9 mouse cellular contexts compared by ENCODE assay signal in genomic region chr7:3262789-3263188, GRCm38 (mm10). TPM values are rescaled to one million over a fixed set of nuclear protein-coding genes. Genes with fewer than 3 reads are reported as not detected.
DNase-seq lines count a peak whose midpoint lies in the region; ATAC-seq and TF ChIP-seq lines count a peak whose summit lies in the region.
"Had no signal": no experiment of that assay in that cellular context is flagged by ENCODE, and none has a peak within 500 bp of the region (broad histone marks: within the 10 kb centered on the region; RNA-seq: fewer than 3 reads in every experiment).

No protein-coding gene starts in this region.

- no peak overlapping the region for H3K4me3 ChIP-seq in forebrain, embryonic 14.5 days (ENCODE audit: low read depth, low read length)
- no peak overlapping the region for H3K4me3 ChIP-seq in forebrain, embryonic 16.5 days (replicated peaks; ENCODE audit: low read length)
- H3K4me3 ChIP-seq in neural tube, embryonic 11.5 days (ENCODE audit: low read depth, low read length): no peak overlapping the region
- H3K4me3 ChIP-seq in neural tube, embryonic 15.5 days (replicated peaks): no peak overlapping the region
- H3K4me3 ChIP-seq in liver, postnatal 0 days (ENCODE audit: low read depth, low read length): no peak overlapping the region
- H3K4me3 ChIP-seq: embryonic facial prominence, embryonic 12.5 days had no signal

- no peaks in the 10 kb centered on the region for H3K4me1 ChIP-seq in forebrain, embryonic 14.5 days (ENCODE audit: control insufficient read depth, insufficient read depth, low read length)
- H3K4me1 ChIP-seq in forebrain, embryonic 16.5 days (replicated peaks; ENCODE audit: control insufficient read depth, insufficient read depth, low read length): no peaks in the 10 kb centered on the region
- H3K4me1 ChIP-seq in neural tube, embryonic 11.5 days (ENCODE audit: control insufficient read depth, insufficient read depth, low read length): no peaks in the 10 kb centered on the region
- 0 out of 2 replicates have a peak, but pooled peaks cover 3% of the 10 kb centered on the region for H3K4me1 ChIP-seq in neural tube, embryonic 15.5 days
- H3K4me1 ChIP-seq in liver, postnatal 0 days (ENCODE audit: insufficient read depth): peaks cover 5% of the 10 kb centered on the region; the same call in 1 of the 2 replicates
- H3K4me1 ChIP-seq: embryonic facial prominence, embryonic 12.5 days had no signal

- 36% methylated on average over 2 of the region's 2 CpGs for WGBS in forebrain, embryonic 14.5 days
- WGBS in forebrain, embryonic 16.5 days: 18% methylated on average over 2 of the region's 2 CpGs
- 42% methylated on average over 2 of the region's 2 CpGs for WGBS in neural tube, embryonic 11.5 days
- 40% methylated on average over 2 of the region's 2 CpGs for WGBS in neural tube, embryonic 15.5 days
- WGBS in liver, postnatal 0 days (ENCODE audit: insufficient replicate concordance): 24% methylated on average over 2 of the region's 2 CpGs

- H3K9me3 ChIP-seq in forebrain, embryonic 14.5 days (replicated peaks; ENCODE audit: control insufficient read depth, low read length): no peaks in the 10 kb centered on the region
- no peaks in the 10 kb centered on the region for H3K9me3 ChIP-seq in forebrain, embryonic 16.5 days (ENCODE audit: control insufficient read depth, low read length)
- no peaks in the 10 kb centered on the region for H3K9me3 ChIP-seq in neural tube, embryonic 11.5 days (ENCODE audit: control insufficient read depth, low read length)
- H3K9me3 ChIP-seq in neural tube, embryonic 15.5 days (replicated peaks): no peaks in the 10 kb centered on the region
- no peaks in the 10 kb centered on the region for H3K9me3 ChIP-seq in liver, postnatal 0 days (ENCODE audit: low read length)
- H3K9me3 ChIP-seq: embryonic facial prominence, embryonic 12.5 days had no signal

- no peak for ATAC-seq in forebrain, embryonic 14.5 days
- ATAC-seq in forebrain, embryonic 16.5 days: no peak
- no peak for ATAC-seq in neural tube, embryonic 11.5 days (ENCODE audit: insufficient read depth, low FRiP score, low TSS enrichment)
- ATAC-seq in neural tube, embryonic 15.5 days (ENCODE audit: low FRiP score): no peak
- no peak for ATAC-seq in liver, postnatal 0 days

- H3K4me2 ChIP-seq in forebrain, embryonic 14.5 days (ENCODE audit: low read length): no peak overlapping the region
- no peak overlapping the region for H3K4me2 ChIP-seq in forebrain, embryonic 16.5 days (ENCODE audit: low read length)
- H3K4me2 ChIP-seq in neural tube, embryonic 11.5 days (ENCODE audit: low read depth): no peak overlapping the region
- no peak overlapping the region for H3K4me2 ChIP-seq in neural tube, embryonic 15.5 days
- no peak overlapping the region for H3K4me2 ChIP-seq in liver, postnatal 0 days (ENCODE audit: low read depth, low read length)
- H3K4me2 ChIP-seq: embryonic facial prominence, embryonic 12.5 days had no signal

- peak; percentile 41 for DNase-seq in forebrain, embryonic 14.5 days (ENCODE audit: low spot score)
- peak; percentile 34 for DNase-seq in neural tube, embryonic 11.5 days (ENCODE audit: low spot score)
- peak; percentile 1 for DNase-seq in c-Kit-negative CD71-positive TER-119-positive erythroid progenitor cells, embryonic 14.5 days (ENCODE audit: low read depth, low spot score)
- DNase-seq in liver, postnatal 0 days: peak; percentile 52
- peak; percentile 66 for DNase-seq in thymus, postnatal 4 days
- no peak for DNase-seq in ovary, postnatal 14 days (ENCODE audit: low spot score)

- TF ChIP-seq CTCF in liver, postnatal 0 days (IDR thresholded peaks at IDR 0.05; ENCODE audit: low read depth): peak; percentile 68

- no peaks in the 10 kb centered on the region for H3K36me3 ChIP-seq in forebrain, embryonic 14.5 days (ENCODE audit: control insufficient read depth, insufficient read depth, low read length)
- no peaks in the 10 kb centered on the region for H3K36me3 ChIP-seq in forebrain, embryonic 16.5 days (ENCODE audit: control insufficient read depth, insufficient read depth)
- H3K36me3 ChIP-seq in neural tube, embryonic 11.5 days (ENCODE audit: control insufficient read depth, insufficient read depth, low read length): no peaks in the 10 kb centered on the region
- no peaks in the 10 kb centered on the region for H3K36me3 ChIP-seq in neural tube, embryonic 15.5 days
- no peaks in the 10 kb centered on the region for H3K36me3 ChIP-seq in liver, postnatal 0 days (replicated peaks; ENCODE audit: insufficient read depth, low read length)
- H3K36me3 ChIP-seq: embryonic facial prominence, embryonic 12.5 days had no signal

- TF ChIP-seq EP300 in liver, postnatal 0 days (IDR thresholded peaks at IDR 0.05; ENCODE audit: low read depth): no peak

- no peak overlapping the region for H3K9ac ChIP-seq in forebrain, embryonic 14.5 days (ENCODE audit: low read length)
- H3K9ac ChIP-seq in forebrain, embryonic 16.5 days (replicated peaks; ENCODE audit: low read depth, low read length): no peak overlapping the region
- H3K9ac ChIP-seq in neural tube, embryonic 11.5 days (ENCODE audit: low read length): no peak overlapping the region
- H3K9ac ChIP-seq in neural tube, embryonic 15.5 days (replicated peaks): no peak overlapping the region
- no peak overlapping the region for H3K9ac ChIP-seq in liver, postnatal 0 days (replicated peaks)
- H3K9ac ChIP-seq: embryonic facial prominence, embryonic 12.5 days had no signal

- H3K27ac ChIP-seq in forebrain, embryonic 14.5 days (ENCODE audit: low read depth, low read length): no peak overlapping the region
- no peak overlapping the region for H3K27ac ChIP-seq in forebrain, embryonic 16.5 days (ENCODE audit: low read length)
- H3K27ac ChIP-seq in neural tube, embryonic 11.5 days (ENCODE audit: low read depth, low read length): no peak overlapping the region
- no peak overlapping the region for H3K27ac ChIP-seq in neural tube, embryonic 15.5 days (replicated peaks)
- H3K27ac ChIP-seq in liver, postnatal 0 days (ENCODE audit: low read depth): no peak overlapping the region
- H3K27ac ChIP-seq: embryonic facial prominence, embryonic 12.5 days had no signal

- no peaks in the 10 kb centered on the region for H3K27me3 ChIP-seq in forebrain, embryonic 14.5 days (replicated peaks; ENCODE audit: control insufficient read depth, insufficient read depth, low read length)
- no peaks in the 10 kb centered on the region for H3K27me3 ChIP-seq in forebrain, embryonic 16.5 days (replicated peaks; ENCODE audit: control insufficient read depth, insufficient read depth, low read length)
- H3K27me3 ChIP-seq in neural tube, embryonic 11.5 days (ENCODE audit: control insufficient read depth, insufficient read depth, low read length): no peaks in the 10 kb centered on the region
- H3K27me3 ChIP-seq in neural tube, embryonic 15.5 days (replicated peaks): no peaks in the 10 kb centered on the region
- H3K27me3 ChIP-seq in liver, postnatal 0 days (ENCODE audit: insufficient read depth, low read length): no peaks in the 10 kb centered on the region

RNA-seq across cellular contexts. Expression of gene Nlrp12, which starts 13.2 kb away (rescaled TPM):
- polyA plus RNA-seq in forebrain, embryonic 14.5 days (2014; fragmentation: Nextera tagmentation; extraction: Ambion mirVana): not detected in 2 replicates
- polyA plus RNA-seq in forebrain, embryonic 16.5 days (2015; fragmentation: Nextera tagmentation; extraction: Ambion mirVana): not detected in 2 replicates
- not detected in 2 replicates for polyA plus RNA-seq in neural tube, embryonic 11.5 days (2014; fragmentation: Nextera tagmentation; extraction: Ambion mirVana)
- polyA plus RNA-seq in neural tube, embryonic 15.5 days (2015; fragmentation: Nextera tagmentation; extraction: Ambion mirVana): not detected in 2 replicates
- 4.2 and 5.1 TPM in 2 replicates for polyA plus RNA-seq in liver, postnatal 0 days (2015; fragmentation: Nextera tagmentation; extraction: Ambion mirVana)

RNA-seq across cellular contexts. Expression of gene Myadm, which starts 26.1 kb away (rescaled TPM):
- polyA plus RNA-seq in forebrain, embryonic 14.5 days (2014; fragmentation: Nextera tagmentation; extraction: Ambion mirVana): 19.8 and 23.6 TPM in 2 replicates
- 24.3 and 25.4 TPM in 2 replicates for polyA plus RNA-seq in forebrain, embryonic 16.5 days (2015; fragmentation: Nextera tagmentation; extraction: Ambion mirVana)
- 46.7 and 48.3 TPM in 2 replicates for polyA plus RNA-seq in neural tube, embryonic 11.5 days (2014; fragmentation: Nextera tagmentation; extraction: Ambion mirVana)
- 43.9 and 58.7 TPM in 2 replicates for polyA plus RNA-seq in neural tube, embryonic 15.5 days (2015; fragmentation: Nextera tagmentation; extraction: Ambion mirVana)
- polyA plus RNA-seq in liver, postnatal 0 days (2015; fragmentation: Nextera tagmentation; extraction: Ambion mirVana): 38.6 and 40.7 TPM in 2 replicates

RNA-seq across cellular contexts. Expression of gene Prkcg, which starts 26.2 kb away (rescaled TPM):
- polyA plus RNA-seq in forebrain, embryonic 14.5 days (2014; fragmentation: Nextera tagmentation; extraction: Ambion mirVana): 0.43 and 1.2 TPM in 2 replicates
- polyA plus RNA-seq in forebrain, embryonic 16.5 days (2015; fragmentation: Nextera tagmentation; extraction: Ambion mirVana): 2.7 and 3.5 TPM in 2 replicates
- polyA plus RNA-seq in neural tube, embryonic 11.5 days (2014; fragmentation: Nextera tagmentation; extraction: Ambion mirVana): 0.32 and 0.77 TPM in 2 replicates
- polyA plus RNA-seq in neural tube, embryonic 15.5 days (2015; fragmentation: Nextera tagmentation; extraction: Ambion mirVana): 1.3 and 1.4 TPM in 2 replicates
- 0.04 and 0.09 TPM in 2 replicates for polyA plus RNA-seq in liver, postnatal 0 days (2015; fragmentation: Nextera tagmentation; extraction: Ambion mirVana)
